Mouse (Mus musculus) megakaryocyte, embryonic 14.5 days (primary cell): ENCODE data around the gene Sp2.

Experiments
- FLI1 ChIP-seq: IDR thresholded peaks from 2 replicates; pipeline ENCODE4 v1.6.1; 2012; ENCODE audit warnings: low read length, inconsistent platforms, mixed read lengths
- GATA1 ChIP-seq: IDR thresholded peaks from 3 replicates; pipeline ENCODE4 v1.6.1; 2012; ENCODE audit warnings: mixed read lengths, low read length, inconsistent platforms, borderline replicate concordance

- TF ChIP-seq FLI1 (no peak), GATA1 (no peak)
Observed at GRCm38 (mm10) chr11:96963580-96963979, 19.2 kb downstream of the Sp2 start.
